Mouse (Mus musculus): ENCODE measurements around the gene Olfr1189.
"Not testable (repeated sequence)": the region's sequence is repeated elsewhere in the genome, so short reads cannot be mapped to it uniquely, and the experiment has no call there.

Olfr1189 gene

GRCm38 (mm10) chr2:88586154-88586553, at the start of gene Olfr1189:
Olfr1189 (plus strand) TSS chr2:88586454.
- no peak for DNase-seq (ENCODE audit: low spot score in 2 of 2)

GRCm38 (mm10) chr2:88556635-88557034, 29.6 kb upstream of the Olfr1189 start, which contains the start of gene Olfr1188:
Olfr1188 (plus strand) TSS chr2:88556935.
- DNase-seq (ENCODE audit: low spot score in 2 of 2), result no peak

GRCm38 (mm10) chr2:88572696-88573095, 13.6 kb upstream of the Olfr1189 start:
- DNase-seq (ENCODE audit: low spot score in 2 of 2), result not testable (repeated sequence)

GRCm38 (mm10) chr2:88640242-88640641, 54.0 kb downstream of the Olfr1189 start, which contains the start of gene Olfr1191-ps1:
Olfr1191-ps1 (plus strand) TSS chr2:88640542.
- not testable (repeated sequence) for DNase-seq (ENCODE audit: low spot score in 2 of 2)
